Mouse (Mus musculus) regulatory T cell (primary cell): Measurements from ENCODE around the gene Fcrl5.

Experiments used
- in situ Hi-C: fragments of 300-600 bp; cut with MboI, MseI; formaldehyde crosslinking; loops from one replicate; pipeline ENCODE4 v1.15.1; 2025; ENCODE audit warnings: high pct_unique_total_duplicates

Fcrl5 gene

GRCm38 (mm10) chr3:87528021-87528420, 92.4 kb downstream of the Fcrl5 start:
- in situ Hi-C loops: loop anchor here (25.0 kb wide), 1 partner anchor 691 kb away; no protein-coding TSS in a partner anchor

GRCm38 (mm10) chr3:87528841-87529240, 93.3 kb downstream of the Fcrl5 start:
- in situ Hi-C loops: loop anchor here (25.0 kb wide), 1 partner anchor 692 kb away; no protein-coding TSS in a partner anchor

- in situ Hi-C loops: loop anchor here (25.0 kb wide), 1 partner anchor 692 kb away; no protein-coding TSS in a partner anchor
Observed at GRCm38 (mm10) chr3:87529568-87529967, 94.0 kb downstream of the Fcrl5 start.

GRCm38 (mm10) chr3:87530234-87530633, 94.7 kb downstream of the Fcrl5 start:
- in situ Hi-C loops: loop anchor here (25.0 kb wide), 1 partner anchor 693 kb away; no protein-coding TSS in a partner anchor

GRCm38 (mm10) chr3:87533667-87534378, 98.2 kb downstream of the Fcrl5 start:
- in situ Hi-C loops: loop anchor here (25.0 kb wide), 1 partner anchor 697 kb away; no protein-coding TSS in a partner anchor

- in situ Hi-C loops: loop anchor here (25.0 kb wide), 1 partner anchor 701 kb away; no protein-coding TSS in a partner anchor
Observed at GRCm38 (mm10) chr3:87538034-87538433, 102.5 kb downstream of the Fcrl5 start.

- in situ Hi-C loops: loop anchor here (25.0 kb wide), 1 partner anchor 703 kb away; no protein-coding TSS in a partner anchor
Observed at GRCm38 (mm10) chr3:87540028-87540675, 104.6 kb downstream of the Fcrl5 start.

- in situ Hi-C loops: loop anchor here (25.0 kb wide), 1 partner anchor 703 kb away; no protein-coding TSS in a partner anchor
Observed at GRCm38 (mm10) chr3:87540714-87541113, 105.1 kb downstream of the Fcrl5 start.

- in situ Hi-C loops: loop anchor here (25.0 kb wide), 1 partner anchor 705 kb away; no protein-coding TSS in a partner anchor
Observed at GRCm38 (mm10) chr3:87542481-87543215, 107.1 kb downstream of the Fcrl5 start.

GRCm38 (mm10) chr3:87545554-87545953, 110.0 kb downstream of the Fcrl5 start:
- in situ Hi-C loops: loop anchor here (25.0 kb wide), 1 partner anchor 708 kb away; no protein-coding TSS in a partner anchor

- in situ Hi-C loops: loop anchor here (25.0 kb wide), 1 partner anchor 709 kb away; no protein-coding TSS in a partner anchor
Observed at GRCm38 (mm10) chr3:87546291-87546721, 110.7 kb downstream of the Fcrl5 start.

GRCm38 (mm10) chr3:87549908-87550307, 114.3 kb downstream of the Fcrl5 start:
- in situ Hi-C loops: loop anchor here (25.0 kb wide), 1 partner anchor 713 kb away; no protein-coding TSS in a partner anchor
